Mouse (Mus musculus): Measurements from ENCODE around the gene Tceal8.

The Tceal8 gene

DNA sequence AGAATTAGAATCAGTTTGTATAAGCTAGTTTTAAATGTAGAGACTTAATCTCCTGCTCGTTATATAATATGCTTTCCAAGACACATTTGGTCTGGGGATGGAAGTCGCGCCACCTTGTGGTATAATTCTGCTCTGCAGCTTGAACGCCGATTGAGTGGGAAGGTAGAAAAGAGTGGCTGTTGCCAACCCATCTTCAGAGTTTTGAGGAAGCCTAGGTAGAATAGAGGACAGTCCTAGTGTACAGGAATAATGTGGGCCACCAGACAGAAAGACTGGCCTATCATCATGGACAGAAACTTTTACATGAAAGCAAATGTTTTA, 44.4 kb downstream of the Tceal8 start:
- peak; percentile 54 for DNase-seq (ENCODE audit: low read depth)

DNA sequence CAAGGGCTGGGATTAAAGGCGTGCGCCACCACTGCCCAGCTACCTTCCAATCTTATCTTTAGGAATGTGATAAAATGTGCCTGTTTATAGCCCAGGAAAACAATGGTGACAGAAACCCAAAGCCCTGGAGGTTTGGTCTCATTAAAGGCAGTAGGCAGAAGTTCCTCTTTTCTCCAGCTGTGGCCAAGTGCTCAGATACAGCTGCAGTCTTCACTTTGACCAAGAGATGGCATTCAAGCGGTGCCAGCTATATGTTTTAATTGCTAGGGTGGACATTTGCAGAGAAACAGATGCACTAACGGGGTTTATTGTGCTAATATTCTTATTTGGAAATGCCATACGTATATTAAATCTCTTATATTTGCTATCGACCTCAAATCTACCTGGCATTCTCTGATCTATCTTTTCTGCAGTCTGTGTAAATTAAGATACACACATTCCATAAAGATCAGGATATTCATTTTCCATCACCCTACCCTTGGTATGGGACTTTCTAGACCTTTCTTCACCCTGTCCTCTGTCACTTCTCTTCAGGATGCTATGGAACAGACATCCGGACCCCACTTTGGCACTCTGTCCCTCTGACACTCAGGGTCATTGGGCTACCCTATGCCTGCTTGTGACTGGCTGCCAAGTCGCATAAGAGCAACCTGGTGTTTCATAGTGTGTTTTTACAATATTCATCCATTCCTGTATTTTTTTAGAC, 45.0 kb downstream of the Tceal8 start:
- no peak for DNase-seq (ENCODE audit: low read depth)

Data from c-Kit-positive CD71-positive TER-119-negative erythroid progenitor cells, embryonic 14.5 days (primary cell).